Mouse (Mus musculus): ENCODE data around the gene Zcchc18.
"Not testable (repeated sequence)": the region's sequence is repeated elsewhere in the genome, so short reads cannot be mapped to it uniquely, and the experiment has no call there.

Gene Zcchc18

GRCm38 (mm10) chrX:136992978-136993547, at the start of gene Zcchc18:
Gene Zcchc18, plus strand, starts transcription at chrX:136993155.
- peak; percentile 74 for DNase-seq (ENCODE audit: extremely low spot score)

GRCm38 (mm10) chrX:136957583-136958279, 35.2 kb upstream of the Zcchc18 start:
- peak; percentile 56 for DNase-seq (ENCODE audit: extremely low spot score)

DNA sequence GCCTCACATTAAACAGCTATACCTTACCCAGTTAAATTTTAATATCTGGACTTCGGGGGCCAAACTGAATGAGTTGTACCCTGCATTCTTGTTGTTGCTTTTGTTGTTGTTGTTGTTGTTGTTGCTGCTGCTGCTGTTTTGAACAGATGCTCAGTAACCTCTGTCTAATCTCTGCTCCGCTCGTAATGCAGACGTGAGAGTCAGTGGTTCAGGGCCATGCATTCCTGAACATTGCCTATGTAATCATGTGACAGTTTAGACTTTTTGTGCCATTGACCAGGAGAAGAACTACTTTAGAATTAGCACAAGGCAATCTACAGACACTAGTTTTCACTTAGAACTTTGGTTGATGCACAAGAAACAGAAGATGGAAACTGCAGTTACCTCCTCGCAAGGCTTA, 34.7 kb upstream of the Zcchc18 start:
- peak; percentile 1 for DNase-seq (ENCODE audit: extremely low spot score)

- DNase-seq (ENCODE audit: extremely low spot score) = no peak
These were observed 33.3 kb upstream of the Zcchc18 start for GRCm38 (mm10) chrX:136959688-136960087.

DNA sequence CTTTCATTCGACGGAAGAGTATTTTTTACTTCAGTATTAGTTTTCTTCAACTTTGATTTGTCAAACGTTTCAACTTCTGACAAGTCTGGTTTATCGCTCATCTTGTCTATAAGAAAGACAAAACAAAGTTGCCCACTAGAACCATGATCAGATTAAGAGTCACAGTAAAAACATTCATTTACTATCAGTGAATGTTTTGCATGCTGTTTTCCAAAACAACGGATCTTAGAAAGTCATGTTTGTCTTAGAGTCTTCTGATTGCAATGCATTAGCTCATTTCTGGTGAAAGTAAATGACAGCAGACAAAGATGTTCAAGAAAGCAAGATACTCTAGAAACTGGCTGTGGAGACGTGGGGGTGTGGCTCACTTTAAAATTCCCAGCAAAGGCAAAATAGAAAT, 17.6 kb upstream of the Zcchc18 start, which contains the start of gene Tmsb15b2:
Gene Tmsb15b2, minus strand, starts transcription at position 101 of the 400 bp plus-strand sequence.
- not testable (repeated sequence) for DNase-seq (ENCODE audit: extremely low spot score)

DNA sequence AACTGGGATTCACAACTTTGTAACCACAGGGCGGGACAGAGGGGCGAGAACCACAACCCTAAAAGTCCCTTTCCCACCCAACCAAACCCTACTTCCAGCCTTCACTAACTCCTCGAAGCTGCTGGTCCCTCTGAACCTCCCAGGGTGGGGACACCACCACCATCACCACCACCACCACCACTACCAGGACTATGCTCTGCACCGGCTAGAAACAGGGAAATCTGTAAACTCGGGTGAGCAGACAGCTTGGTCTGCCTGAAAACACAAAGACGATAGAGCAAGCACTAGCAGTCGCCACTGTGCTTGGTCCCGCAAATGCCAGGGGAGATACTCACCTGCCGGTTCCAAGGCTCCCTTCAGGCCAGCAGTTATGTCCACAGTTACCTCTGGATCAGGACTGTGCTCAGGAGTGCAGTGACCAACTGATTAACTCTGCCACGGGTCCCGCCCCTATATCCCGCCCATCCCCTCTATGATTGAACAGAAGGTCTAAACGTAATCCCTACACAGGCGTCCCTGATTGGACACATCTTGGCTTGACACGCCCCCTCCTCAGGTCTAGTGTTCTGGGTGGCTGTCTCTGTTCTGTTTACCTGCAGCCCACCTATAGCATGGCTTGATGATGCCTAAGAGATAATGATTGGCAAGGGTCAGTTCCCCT, 16.4 kb upstream of the Zcchc18 start, which contains the start of the genes Tmsb15l and Tmsb15b1:
Gene Tmsb15l, minus strand, starts transcription at position 446 of the 661 bp plus-strand sequence.
Gene Tmsb15b1, minus strand, starts transcription at position 451 of the 661 bp plus-strand sequence.
- DNase-seq (ENCODE audit: extremely low spot score) = peak; percentile 69

DNA sequence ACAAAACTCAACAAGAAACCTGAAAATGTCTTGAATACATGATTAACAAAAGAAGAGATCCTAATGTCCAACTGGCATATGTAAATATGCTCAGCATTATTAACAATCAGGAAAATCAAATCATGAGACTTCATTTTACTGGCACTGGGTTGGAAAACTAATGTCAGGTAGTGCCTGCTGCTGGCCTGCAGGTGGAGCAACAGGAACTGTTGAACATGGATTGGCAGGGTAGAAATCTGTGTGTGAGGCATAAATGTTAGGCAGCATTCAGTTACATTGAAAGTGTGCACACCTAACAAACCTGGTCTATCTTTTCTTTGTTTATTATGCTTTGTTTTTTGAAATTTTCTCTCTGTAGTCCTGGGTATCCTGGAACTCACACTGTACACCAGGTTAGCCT, 14.3 kb upstream of the Zcchc18 start:
- no peak for DNase-seq (ENCODE audit: extremely low spot score)

DNA sequence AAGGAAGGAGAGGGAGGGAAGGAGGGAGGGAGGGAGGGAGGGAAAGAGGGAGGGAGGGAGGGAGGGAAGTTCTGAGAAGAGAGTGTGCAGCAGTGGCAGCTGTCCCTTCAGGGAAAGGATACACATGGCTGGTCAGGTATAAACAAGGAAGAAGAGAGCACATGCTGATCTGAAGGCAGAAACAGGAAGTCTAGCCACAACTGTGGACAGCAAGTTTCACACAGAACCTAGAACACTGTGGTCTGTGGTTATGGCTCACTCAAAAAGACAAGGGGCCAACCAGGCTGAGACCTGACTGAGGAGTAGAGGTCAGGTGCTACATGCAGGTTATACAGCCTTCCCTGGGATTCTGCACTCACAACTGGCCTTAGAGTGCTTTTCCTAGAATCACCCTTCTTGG, 6.9 kb upstream of the Zcchc18 start:
- no peak for DNase-seq (ENCODE audit: extremely low spot score)

- DNase-seq (ENCODE audit: extremely low spot score) = no peak
These were observed 1.7 kb upstream of the Zcchc18 start for GRCm38 (mm10) chrX:136991274-136991673.

DNA sequence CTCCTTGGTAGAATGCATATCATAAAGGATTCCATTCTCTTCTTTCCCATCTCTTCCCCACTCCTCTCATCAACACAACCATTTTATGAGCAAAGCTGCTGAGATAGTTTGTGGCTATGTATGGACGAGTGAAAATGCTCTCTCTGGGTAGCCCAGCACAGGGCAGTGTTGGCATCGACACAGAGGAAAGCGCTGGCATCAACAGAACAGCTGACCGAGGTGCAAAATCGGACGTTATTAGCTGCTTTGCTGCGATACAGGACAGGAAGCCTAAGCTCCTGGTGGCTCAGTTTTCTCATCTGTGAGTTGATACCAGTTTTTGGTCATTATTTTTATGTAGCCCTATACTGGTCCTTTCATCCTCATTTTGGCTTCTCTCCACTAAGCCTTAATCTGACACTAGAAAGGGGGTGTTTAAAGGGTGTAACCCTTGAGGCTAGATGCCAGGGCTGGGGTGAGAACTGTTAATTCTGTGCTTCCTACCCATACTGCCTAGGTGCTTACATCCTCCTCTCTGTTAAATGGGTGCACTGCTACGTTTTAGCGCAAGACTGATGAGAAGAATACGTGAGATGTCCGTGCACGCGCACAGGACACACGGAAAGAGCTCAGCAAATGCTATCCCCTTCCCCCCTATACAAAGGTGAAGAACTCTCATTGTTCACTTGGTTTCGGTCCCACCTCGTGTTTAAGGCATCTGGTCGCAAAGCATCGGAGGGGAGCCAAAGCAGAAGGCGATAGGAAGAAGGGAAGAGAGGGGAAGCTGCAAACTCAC, 577 bp upstream of the Zcchc18 start:
- DNase-seq (ENCODE audit: extremely low spot score) = no peak

GRCm38 (mm10) chrX:136993641-136994040, 686 bp downstream of the Zcchc18 start:
- no peak for DNase-seq (ENCODE audit: extremely low spot score)

DNA sequence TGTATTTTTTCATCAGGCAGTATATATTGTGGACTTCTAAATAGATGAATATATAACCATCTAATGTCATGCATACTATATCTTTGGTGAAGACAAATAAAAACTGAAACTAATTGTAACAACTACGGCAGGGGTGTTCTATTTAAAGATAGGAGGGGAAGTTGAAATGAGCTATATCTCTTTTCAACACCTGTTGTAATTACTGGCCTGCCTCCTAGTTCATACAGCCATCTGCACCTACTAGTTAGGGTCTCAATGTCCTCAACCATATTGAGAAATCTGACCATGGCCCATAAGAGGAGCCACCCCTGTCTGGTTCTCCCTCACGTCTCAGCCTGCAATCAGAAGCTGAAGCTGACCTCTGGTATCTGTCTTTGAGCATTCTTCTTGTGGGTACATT, 3.3 kb downstream of the Zcchc18 start:
- DNase-seq (ENCODE audit: extremely low spot score) = no peak

- DNase-seq (ENCODE audit: extremely low spot score) = peak; percentile 42
These were observed 22.2 kb downstream of the Zcchc18 start for GRCm38 (mm10) chrX:137015099-137015709.

- no peak for DNase-seq (ENCODE audit: extremely low spot score)
These were observed 24.7 kb downstream of the Zcchc18 start for GRCm38 (mm10) chrX:137017668-137018067.

- peak; percentile 47 for DNase-seq (ENCODE audit: extremely low spot score)
These were observed 26.4 kb downstream of the Zcchc18 start for GRCm38 (mm10) chrX:137019310-137019709.

- no peak for DNase-seq (ENCODE audit: extremely low spot score)
These were observed 38.0 kb downstream of the Zcchc18 start for GRCm38 (mm10) chrX:137030916-137031315.

- no peak for DNase-seq (ENCODE audit: extremely low spot score)
These were observed 38.8 kb downstream of the Zcchc18 start for GRCm38 (mm10) chrX:137031726-137032125.

GRCm38 (mm10) chrX:137034322-137034721, 41.4 kb downstream of the Zcchc18 start:
- DNase-seq (ENCODE audit: extremely low spot score) = no peak

GRCm38 (mm10) chrX:137037470-137037999, 44.6 kb downstream of the Zcchc18 start:
- DNase-seq (ENCODE audit: extremely low spot score) = no peak

DNA sequence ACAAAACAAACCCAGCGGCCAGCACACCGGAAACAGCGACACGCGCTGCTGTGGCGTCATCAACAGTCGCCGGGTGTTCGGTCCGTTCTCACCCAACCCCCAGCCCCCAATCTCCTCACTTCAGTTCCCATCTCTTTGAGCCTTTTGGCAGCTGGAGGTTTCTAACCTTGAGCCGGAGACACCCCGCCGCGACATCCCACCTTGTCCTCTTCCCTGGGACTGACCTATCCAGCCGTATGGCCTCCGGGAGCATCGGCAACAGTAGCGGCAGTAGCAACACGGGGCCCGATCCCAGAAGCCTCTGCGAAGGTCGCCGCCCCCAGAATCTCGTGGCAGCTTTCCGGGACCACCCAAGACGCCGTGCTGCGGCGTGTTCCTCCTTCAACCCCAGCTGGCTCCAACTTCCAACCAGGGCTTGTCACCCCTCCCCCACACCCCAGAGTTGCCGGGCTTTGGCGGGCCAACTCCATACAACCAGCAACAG, 45.1 kb downstream of the Zcchc18 start, which contains the start of gene Slc25a53:
Gene Slc25a53, minus strand, starts transcription at position 303 of the 484 bp plus-strand sequence.
- peak; percentile 88 for DNase-seq (ENCODE audit: extremely low spot score)

DNA sequence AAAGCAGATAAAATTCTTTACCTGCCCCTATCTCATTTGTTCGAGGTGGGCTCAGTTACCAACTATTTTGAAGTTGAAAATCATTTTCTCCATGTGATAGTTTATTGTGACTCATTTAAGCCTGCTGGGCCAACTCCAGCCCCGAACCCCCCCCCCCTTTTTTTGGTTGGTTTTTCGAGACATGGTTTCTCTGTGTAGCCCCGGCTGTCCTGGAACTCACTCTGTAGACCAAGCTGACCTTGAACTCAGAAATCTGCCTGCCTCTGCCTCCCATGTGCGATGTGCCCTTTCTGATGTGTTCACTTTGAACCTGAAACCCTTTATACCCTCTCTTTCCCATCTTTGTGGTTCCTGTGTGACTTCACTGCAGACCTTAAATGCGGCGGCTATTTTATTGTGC, 45.5 kb downstream of the Zcchc18 start:
- no peak for DNase-seq (ENCODE audit: extremely low spot score)
